Mouse (Mus musculus) heart, postnatal 0 days (tissue): ENCODE measurements around the gene Isca1.

Source experiments
- CTCF ChIP-seq: IDR thresholded peaks from 2 replicates; pipeline ENCODE4 v1.5.1; 2016; ENCODE audit warnings: antibody characterized with exemption, control low read depth, low read depth
- EP300 ChIP-seq: IDR thresholded peaks from 2 replicates; pipeline ENCODE4 v1.6.1; 2016; ENCODE audit warnings: antibody characterized with exemption, low read depth

- TF ChIP-seq EP300 (no peak), CTCF (no peak)
Observed at GRCm38 (mm10) chr13:59798306-59798705, 28.7 kb upstream of the Isca1 start.
